Mouse (Mus musculus): ENCODE results near the gene Stk32b. TPM values are rescaled to one million over a fixed set of nuclear protein-coding genes. Genes with fewer than 3 reads are reported as not detected.

Gene Stk32b
- polyA plus RNA-seq, 1 experiment from 2014 or later, result 23.6 TPM

DNA sequence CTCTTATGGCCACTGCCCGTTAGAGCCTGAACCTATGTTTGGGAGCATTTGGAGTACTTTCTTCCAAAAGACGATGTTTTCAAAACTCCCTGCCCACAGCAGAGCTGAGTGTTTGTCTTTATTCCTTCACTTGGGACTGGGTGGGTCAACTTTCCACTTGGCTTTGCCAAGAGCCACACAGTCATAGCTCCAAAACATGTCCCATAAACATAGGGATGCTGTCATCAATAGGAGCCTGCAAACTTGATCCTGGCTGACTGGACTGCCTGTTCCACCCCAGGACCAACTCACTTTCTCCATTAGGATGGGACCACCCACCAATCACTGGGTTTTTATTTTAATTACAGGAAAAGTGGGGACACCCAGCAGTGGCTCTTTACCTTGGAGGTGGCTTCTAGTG, 13.8 kb upstream of the Stk32b start:
- 89% methylated on average over 2 of the region's 2 CpGs for WGBS
- no peak for ATAC-seq

DNA sequence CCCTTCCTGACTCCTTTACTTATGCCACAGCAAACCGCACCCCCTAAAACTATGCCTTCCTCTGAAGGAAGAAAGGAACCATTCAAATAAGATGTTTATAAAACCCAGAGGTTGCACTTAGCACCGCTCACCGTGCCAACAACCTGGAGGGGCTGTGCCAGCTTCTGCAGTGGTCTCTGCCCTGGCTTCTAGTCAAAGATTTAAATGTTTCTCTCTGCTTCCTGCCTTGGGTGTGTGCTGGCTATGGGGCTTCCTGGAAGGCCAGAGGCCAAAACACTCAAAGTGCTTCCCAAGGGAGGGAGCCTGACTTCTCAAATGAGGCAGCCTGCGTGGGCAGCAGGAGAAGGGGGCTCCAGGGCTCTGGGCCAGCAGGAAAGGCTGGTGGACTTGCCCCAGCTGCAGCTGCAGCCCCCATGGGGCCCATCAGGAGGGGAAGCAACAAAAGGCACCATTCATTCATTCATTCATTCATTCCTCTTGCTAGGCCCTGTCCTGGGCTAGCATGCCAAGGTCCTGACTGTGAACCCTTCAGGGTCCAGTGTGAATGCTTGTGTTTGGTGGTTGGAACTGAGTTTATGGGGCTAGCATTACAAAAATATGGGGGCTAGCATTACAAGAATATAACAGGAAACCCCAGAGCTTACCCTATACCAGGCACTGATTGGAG, 8.4 kb upstream of the Stk32b start:
- no peak overlapping the region for H3K9ac ChIP-seq (replicated peaks; ENCODE audit: low read depth, low read length)
- no peak overlapping the region for H3K27ac ChIP-seq (ENCODE audit: low read length)
- no peak overlapping the region for H3K4me3 ChIP-seq (replicated peaks; ENCODE audit: low read length)
- no peak overlapping the region for H3K4me2 ChIP-seq (ENCODE audit: low read length)
- no peaks in the 10 kb centered on the region for H3K36me3 ChIP-seq (ENCODE audit: control insufficient read depth, insufficient read depth)
- no peaks in the 10 kb centered on the region for H3K9me3 ChIP-seq (ENCODE audit: control insufficient read depth, low read length)
- ATAC-seq, result no peak
- 76% methylated on average over 4 of the region's 4 CpGs for WGBS
- H3K27me3 ChIP-seq (replicated peaks; ENCODE audit: control insufficient read depth, insufficient read depth, low read length), result no peaks in the 10 kb centered on the region
- H3K4me1 ChIP-seq (replicated peaks; ENCODE audit: control insufficient read depth, insufficient read depth, low read length), result no peaks in the 10 kb centered on the region

More for the DNA sequence above, 13.8 kb upstream of the Stk32b start:
- H3K9ac ChIP-seq (replicated peaks; ENCODE audit: low read depth, low read length), result no peak overlapping the region
- H3K4me2 ChIP-seq (ENCODE audit: low read length), result no peak overlapping the region
- H3K27ac ChIP-seq (ENCODE audit: low read length), result no peak overlapping the region
- no peaks in the 10 kb centered on the region for H3K9me3 ChIP-seq (ENCODE audit: control insufficient read depth, low read length)
- H3K36me3 ChIP-seq (ENCODE audit: control insufficient read depth, insufficient read depth), result no peaks in the 10 kb centered on the region
- H3K4me3 ChIP-seq (replicated peaks; ENCODE audit: low read length), result no peak overlapping the region
- no peaks in the 10 kb centered on the region for H3K4me1 ChIP-seq (replicated peaks; ENCODE audit: control insufficient read depth, insufficient read depth, low read length)
- no peaks in the 10 kb centered on the region for H3K27me3 ChIP-seq (replicated peaks; ENCODE audit: control insufficient read depth, insufficient read depth, low read length)

DNA sequence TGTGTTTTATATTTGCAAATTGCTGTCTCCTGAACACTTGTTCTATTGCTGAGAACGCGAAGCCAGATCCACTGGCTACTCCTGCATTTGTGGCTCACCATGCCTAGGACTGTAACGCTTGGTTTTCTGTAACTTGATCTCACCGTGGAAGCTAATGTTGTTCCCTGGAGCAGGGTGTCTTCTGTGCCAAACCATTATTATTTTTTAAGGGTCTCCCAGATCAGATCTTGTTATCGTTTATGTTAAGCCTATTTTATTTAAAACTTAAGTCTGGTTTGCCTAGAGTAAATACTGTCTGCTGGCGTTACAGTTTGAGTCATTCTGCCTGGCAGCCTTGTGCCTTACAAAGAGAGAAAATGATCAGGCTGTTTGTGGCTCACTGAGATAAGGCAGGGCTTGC, 3.7 kb upstream of the Stk32b start:
- Histone ChIP-seq H3K4me1 (replicated peaks; ENCODE audit: control insufficient read depth, insufficient read depth, low read length) (peaks cover 3% of the 10 kb centered on the region; the same call in 1 of the 2 replicates), H3K36me3 (ENCODE audit: control insufficient read depth, insufficient read depth) (no peaks in the 10 kb centered on the region), H3K4me3 (replicated peaks; ENCODE audit: low read length) (no peak overlapping the region), H3K27ac (ENCODE audit: low read length) (no peak overlapping the region), H3K27me3 (replicated peaks; ENCODE audit: control insufficient read depth, insufficient read depth, low read length) (peaks cover 7% of the 10 kb centered on the region), H3K9ac (replicated peaks; ENCODE audit: low read depth, low read length) (no peak overlapping the region), H3K4me2 (ENCODE audit: low read length) (no peak overlapping the region), H3K9me3 (ENCODE audit: control insufficient read depth, low read length) (no peaks in the 10 kb centered on the region)
- no peak for ATAC-seq
- 35% methylated on average over 6 of the region's 6 CpGs for WGBS

DNA sequence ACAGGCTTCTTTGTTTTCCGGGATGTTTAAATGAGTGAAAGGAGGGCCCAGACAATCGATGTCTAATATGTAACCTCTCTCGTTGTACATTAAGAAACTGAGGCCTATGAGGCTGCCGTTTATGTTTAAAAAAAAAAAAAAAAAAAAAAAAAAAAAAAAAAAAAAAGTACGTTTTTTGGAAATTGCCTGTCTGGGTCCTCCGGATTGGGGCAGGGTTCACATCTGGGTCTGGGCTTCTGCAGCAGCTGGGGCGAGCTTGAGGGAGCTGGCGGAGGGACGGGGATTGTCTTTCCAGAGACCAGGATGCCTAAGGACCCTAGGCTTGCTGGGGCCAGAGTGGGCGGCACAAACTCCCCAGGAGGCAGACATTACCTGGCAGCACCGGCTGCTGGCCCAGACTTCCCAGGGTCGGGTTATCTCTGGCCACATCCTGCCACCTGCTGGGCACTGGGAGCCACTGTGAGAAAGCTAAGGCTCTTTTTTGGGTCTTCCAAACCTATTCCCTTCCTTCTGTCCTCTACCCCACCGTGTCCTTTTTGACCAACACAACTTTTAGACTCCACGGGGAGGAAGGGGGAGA, 503 bp upstream of the Stk32b start:
- peak; percentile 49 for ATAC-seq
- peak overlapping the region; percentile 75 for H3K4me2 ChIP-seq (ENCODE audit: low read length)
- peaks cover 16% of the 10 kb centered on the region for H3K4me1 ChIP-seq (replicated peaks; ENCODE audit: control insufficient read depth, insufficient read depth, low read length)
- H3K27me3 ChIP-seq (replicated peaks; ENCODE audit: control insufficient read depth, insufficient read depth, low read length), result peaks cover 7% of the 10 kb centered on the region
- H3K4me3 ChIP-seq (replicated peaks; ENCODE audit: low read length), result peak overlapping the region; percentile 68
- H3K27ac ChIP-seq (ENCODE audit: low read length), result peak overlapping the region; percentile 88
- H3K9me3 ChIP-seq (ENCODE audit: control insufficient read depth, low read length), result no peaks in the 10 kb centered on the region
- under 1% methylated on average over 14 of the region's 14 CpGs for WGBS
- peak overlapping the region; percentile 80 for H3K9ac ChIP-seq (replicated peaks; ENCODE audit: low read depth, low read length)
- H3K36me3 ChIP-seq (ENCODE audit: control insufficient read depth, insufficient read depth), result no peaks in the 10 kb centered on the region

DNA sequence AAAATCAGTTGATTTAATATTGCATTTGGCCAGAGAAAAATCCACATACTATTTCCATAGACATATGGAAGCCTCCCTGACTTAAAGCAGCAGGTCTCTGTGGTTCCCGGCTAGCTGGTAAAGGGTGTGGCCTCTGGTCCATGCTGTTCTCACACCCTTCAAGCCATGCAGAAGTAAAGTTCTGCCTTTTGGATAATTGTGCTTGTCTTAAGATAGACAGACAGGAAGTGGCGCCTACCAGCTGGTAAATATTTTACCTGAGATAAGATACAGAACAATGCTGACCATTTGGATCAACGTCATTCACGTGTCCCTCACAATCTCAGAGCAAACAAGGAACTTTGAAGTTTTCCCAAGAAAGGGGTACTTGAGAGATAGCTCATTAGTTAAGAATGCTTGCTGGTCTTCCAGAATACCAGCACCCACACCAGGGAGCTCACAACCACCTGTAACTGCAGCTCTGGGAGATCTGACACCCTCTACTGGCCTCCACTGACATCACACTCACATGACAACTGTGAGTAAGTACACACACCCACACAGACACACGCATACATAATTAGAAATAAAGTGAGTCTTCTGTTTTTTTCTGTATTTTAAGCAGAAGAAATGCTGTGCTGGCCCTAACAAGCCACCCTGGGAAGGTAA, 7.6 kb downstream of the Stk32b start:
- Histone ChIP-seq H3K4me2 (ENCODE audit: low read length) (no peak overlapping the region), H3K27me3 (replicated peaks; ENCODE audit: control insufficient read depth, insufficient read depth, low read length) (no peaks in the 10 kb centered on the region), H3K9me3 (ENCODE audit: control insufficient read depth, low read length) (peaks cover 5% of the 10 kb centered on the region), H3K27ac (ENCODE audit: low read length) (no peak overlapping the region), H3K36me3 (ENCODE audit: control insufficient read depth, insufficient read depth) (no peaks in the 10 kb centered on the region), H3K4me3 (replicated peaks; ENCODE audit: low read length) (no peak overlapping the region), H3K4me1 (replicated peaks; ENCODE audit: control insufficient read depth, insufficient read depth, low read length) (peaks cover 13% of the 10 kb centered on the region), H3K9ac (replicated peaks; ENCODE audit: low read depth, low read length) (no peak overlapping the region)
- 89% methylated on average over 5 of the region's 5 CpGs for WGBS
- ATAC-seq, result no peak

DNA sequence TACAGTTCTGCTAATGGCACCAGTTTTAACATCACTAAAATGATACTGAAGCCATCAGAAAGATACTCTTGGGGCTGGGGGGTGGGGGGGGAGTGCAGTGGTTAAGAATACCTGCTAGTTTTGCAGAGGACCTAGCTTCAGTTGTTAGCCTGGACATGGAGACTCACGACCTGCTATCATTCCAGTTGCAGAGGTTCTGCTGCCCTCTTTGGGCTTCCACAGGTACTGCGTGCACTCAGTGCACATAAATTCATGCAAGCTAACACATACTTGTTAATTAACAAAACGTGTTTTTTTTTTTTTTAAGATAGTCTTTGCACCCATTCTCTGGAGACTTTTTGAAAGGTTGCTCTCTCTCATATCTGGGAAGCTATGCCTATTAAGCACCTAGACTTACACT, 8.8 kb downstream of the Stk32b start:
- Histone ChIP-seq H3K27me3 (replicated peaks; ENCODE audit: control insufficient read depth, insufficient read depth, low read length) (no peaks in the 10 kb centered on the region), H3K4me2 (ENCODE audit: low read length) (no peak overlapping the region), H3K9ac (replicated peaks; ENCODE audit: low read depth, low read length) (no peak overlapping the region), H3K27ac (ENCODE audit: low read length) (no peak overlapping the region), H3K4me1 (replicated peaks; ENCODE audit: control insufficient read depth, insufficient read depth, low read length) (peaks cover under 1% of the 10 kb centered on the region; the same call in 1 of the 2 replicates), H3K9me3 (ENCODE audit: control insufficient read depth, low read length) (peaks cover 5% of the 10 kb centered on the region), H3K36me3 (ENCODE audit: control insufficient read depth, insufficient read depth) (no peaks in the 10 kb centered on the region), H3K4me3 (replicated peaks; ENCODE audit: low read length) (no peak overlapping the region)
- 67% methylated on average over 3 of the region's 3 CpGs for WGBS
- ATAC-seq, result no peak

DNA sequence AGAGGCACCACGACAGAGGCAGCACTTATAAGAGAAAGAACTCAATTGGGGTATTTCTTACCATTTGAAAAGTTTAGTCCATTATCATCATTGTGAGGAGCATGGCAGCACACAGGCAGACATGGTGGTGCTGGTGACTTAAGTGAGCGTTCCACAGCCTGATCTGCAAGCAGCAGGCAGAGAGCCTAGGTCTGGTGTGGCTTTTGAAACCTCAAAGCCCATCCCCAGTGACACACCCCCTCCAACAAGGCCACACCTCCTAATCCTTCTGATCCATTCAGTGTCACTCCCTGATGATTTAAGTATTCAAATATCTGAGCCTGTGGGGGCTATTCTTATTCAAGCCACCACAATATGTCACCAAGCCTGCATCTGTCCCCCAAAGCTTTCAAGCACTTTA, 12.0 kb downstream of the Stk32b start:
- H3K27me3 ChIP-seq (replicated peaks; ENCODE audit: control insufficient read depth, insufficient read depth, low read length), result no peaks in the 10 kb centered on the region

DNA sequence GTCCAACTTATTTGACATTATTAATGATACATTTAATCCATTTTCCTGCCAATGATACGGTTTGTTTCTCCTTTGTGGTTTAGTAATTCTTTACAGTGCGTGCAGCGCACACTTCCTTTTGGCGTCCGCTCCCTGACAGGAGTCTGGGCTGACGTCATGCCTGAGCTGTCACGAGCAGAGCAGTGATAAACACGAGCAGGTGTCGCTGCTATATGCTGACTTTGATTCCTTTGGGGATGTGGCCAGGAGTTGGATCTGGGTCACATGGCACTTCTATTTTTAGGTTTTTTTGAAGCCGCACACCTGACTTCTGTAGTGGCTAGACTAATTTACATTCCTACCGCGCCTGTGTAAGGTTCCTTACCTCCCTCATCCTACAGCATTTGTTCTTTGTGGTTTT, 17.2 kb downstream of the Stk32b start:
- WGBS, result 59% methylated on average over 12 of the region's 12 CpGs
- Histone ChIP-seq H3K9me3 (ENCODE audit: control insufficient read depth, low read length) (no peaks in the 10 kb centered on the region), H3K4me1 (replicated peaks; ENCODE audit: control insufficient read depth, insufficient read depth, low read length) (peaks cover 17% of the 10 kb centered on the region; the same call in 1 of the 2 replicates), H3K27ac (ENCODE audit: low read length) (no peak overlapping the region), H3K4me2 (ENCODE audit: low read length) (0 out of 2 replicates have a peak overlapping the region, but pooled peaks have one; percentile 14), H3K9ac (replicated peaks; ENCODE audit: low read depth, low read length) (no peak overlapping the region), H3K27me3 (replicated peaks; ENCODE audit: control insufficient read depth, insufficient read depth, low read length) (no peaks in the 10 kb centered on the region), H3K4me3 (replicated peaks; ENCODE audit: low read length) (no peak overlapping the region), H3K36me3 (ENCODE audit: control insufficient read depth, insufficient read depth) (no peaks in the 10 kb centered on the region)
- ATAC-seq, result peak; percentile 74

More for the DNA sequence above, 12.0 kb downstream of the Stk32b start:
- 72% methylated on average over 2 of the region's 2 CpGs for WGBS
- ATAC-seq, result no peak
- H3K4me1 ChIP-seq (replicated peaks; ENCODE audit: control insufficient read depth, insufficient read depth, low read length), result peaks cover 4% of the 10 kb centered on the region; the same call in 1 of the 2 replicates
- no peaks in the 10 kb centered on the region for H3K36me3 ChIP-seq (ENCODE audit: control insufficient read depth, insufficient read depth)
- no peak overlapping the region for H3K9ac ChIP-seq (replicated peaks; ENCODE audit: low read depth, low read length)
- no peak overlapping the region for H3K4me3 ChIP-seq (replicated peaks; ENCODE audit: low read length)
- H3K27ac ChIP-seq (ENCODE audit: low read length), result no peak overlapping the region
- H3K9me3 ChIP-seq (ENCODE audit: control insufficient read depth, low read length), result peaks cover 5% of the 10 kb centered on the region
- H3K4me2 ChIP-seq (ENCODE audit: low read length), result no peak overlapping the region

DNA sequence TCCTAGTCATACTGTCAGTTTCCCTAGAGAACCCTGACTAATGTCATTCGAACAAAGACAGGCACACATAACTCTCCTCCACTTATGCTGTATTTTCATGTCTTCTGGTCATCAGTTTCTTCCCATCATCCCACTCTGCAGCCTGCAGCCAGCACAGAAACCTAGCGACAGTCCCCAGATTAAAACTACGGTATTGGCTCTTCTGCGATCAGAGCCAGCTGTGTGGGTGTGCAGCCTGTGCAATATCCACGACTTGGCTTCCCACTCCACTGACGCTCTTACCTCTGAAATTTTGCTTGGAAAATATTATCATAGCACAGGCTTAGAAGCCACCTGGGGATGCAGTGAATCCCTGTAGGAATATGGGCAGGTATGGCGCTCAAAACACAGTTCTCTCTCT, 19.7 kb downstream of the Stk32b start:
- Histone ChIP-seq H3K27ac (ENCODE audit: low read length) (no peak overlapping the region), H3K4me1 (replicated peaks; ENCODE audit: control insufficient read depth, insufficient read depth, low read length) (peaks cover 17% of the 10 kb centered on the region; the same call in 1 of the 2 replicates), H3K36me3 (ENCODE audit: control insufficient read depth, insufficient read depth) (no peaks in the 10 kb centered on the region), H3K4me3 (replicated peaks; ENCODE audit: low read length) (no peak overlapping the region), H3K9ac (replicated peaks; ENCODE audit: low read depth, low read length) (no peak overlapping the region), H3K4me2 (ENCODE audit: low read length) (no peak overlapping the region), H3K27me3 (replicated peaks; ENCODE audit: control insufficient read depth, insufficient read depth, low read length) (no peaks in the 10 kb centered on the region), H3K9me3 (ENCODE audit: control insufficient read depth, low read length) (no peaks in the 10 kb centered on the region)
- WGBS, result 91% methylated on average over 7 of the region's 7 CpGs
- ATAC-seq, result no peak
